Mouse (Mus musculus) limb, embryonic 14.5 days (tissue): ENCODE measurements around the gene Spz1. TPM values are rescaled to one million over a fixed set of nuclear protein-coding genes. Genes with fewer than 3 reads are reported as not detected.

Source experiments
- ATAC-seq: fragments of 200-750 bp; cut with Nextera tagmentation; 2 replicates; pipeline ENCODE4 v1.8.0; 2017; ENCODE audit warnings: low read depth, moderate number of reproducible peaks, moderate TSS enrichment; ENCODE audit not compliant: low FRiP score
- DNase-seq: peaks from one replicate; pipeline ENCODE4 v3.0.0-alpha.2; 2015; ENCODE audit warnings: low spot score
- H3K27ac ChIP-seq: fragments of 300-500 bp; sonication (generic); replicated peaks from 2 replicates; pipeline ENCODE4 v1.5.1; 2014; ENCODE audit warnings: low read depth, mild to moderate bottlenecking, low read length, moderate library complexity, mixed read lengths
- H3K27me3 ChIP-seq: fragments of 300-500 bp; sonication (generic); 2 replicates; pipeline ENCODE4 v1.6.1; 2014; ENCODE audit warnings: low read length, mixed read lengths; ENCODE audit not compliant: control insufficient read depth, insufficient read depth
- H3K36me3 ChIP-seq: fragments of 300-500 bp; sonication (generic); 2 replicates; pipeline ENCODE4 v1.6.1; 2014; ENCODE audit warnings: mild to moderate bottlenecking, low read length, moderate library complexity, mixed read lengths; ENCODE audit not compliant: control insufficient read depth, insufficient read depth
- H3K4me1 ChIP-seq: fragments of 300-500 bp; sonication (generic); 2 replicates; pipeline ENCODE4 v1.6.1; 2014; ENCODE audit warnings: antibody characterized with exemption, low read length, mixed read lengths; ENCODE audit not compliant: control insufficient read depth, insufficient read depth
- H3K4me2 ChIP-seq: fragments of 300-500 bp; sonication (generic); replicated peaks from 2 replicates; pipeline ENCODE4 v1.6.1; 2014; ENCODE audit warnings: low read depth, mild to moderate bottlenecking, low read length, moderate library complexity; ENCODE audit not compliant: severe bottlenecking
- H3K4me3 ChIP-seq: fragments of 300-500 bp; sonication (generic); replicated peaks from 2 replicates; pipeline ENCODE4 v1.5.1; 2014; ENCODE audit warnings: low read length
- H3K9ac ChIP-seq: fragments of 300-500 bp; sonication (generic); 2 replicates; pipeline ENCODE4 v1.6.1; 2014; ENCODE audit warnings: mild to moderate bottlenecking, low read depth, low read length, moderate library complexity; ENCODE audit not compliant: severe bottlenecking
- H3K9me3 ChIP-seq: fragments of 300-500 bp; sonication (generic); 2 replicates; pipeline ENCODE4 v1.6.1; 2016; ENCODE audit warnings: low read length; ENCODE audit not compliant: control insufficient read depth
- POLR2A ChIP-seq: fragments of 200-500 bp; IDR thresholded peaks from 2 replicates; pipeline ENCODE4 v1.8.0; 2012; ENCODE audit warnings: inconsistent platforms, mild to moderate bottlenecking, moderate library complexity, borderline replicate concordance; ENCODE audit not compliant: insufficient read depth, insufficient read length; ENCODE audit errors: extremely low read depth
- WGBS: fragments of 180-500 bp; shearing (Covaris S2); extraction: QIAGEN DNeasy Blood & Tissue Kit; methylation state at CpG from one replicate; pipeline ENCODE4 v1.1.7; 2014; 5-methylcytosine and 5-hydroxymethylcytosine counted together
- polyA plus RNA-seq, 2 experiments: library from polyadenylated mRNA; depleted of rRNA in 1 of 2; stranded (reverse) in 1 of 2; unstranded in 1 of 2; fragments of >200 nt; fragmentation: Nextera tagmentation in 1 of 2; extraction: Ambion mirVana in 1 of 2; gene quantifications; 2 replicates each; pipeline versions ENCODE4 v1.2.1 to v1.2.3; 2012 to 2014

The Spz1 gene
- polyA plus RNA-seq, 2 experiments, result not detected

DNA sequence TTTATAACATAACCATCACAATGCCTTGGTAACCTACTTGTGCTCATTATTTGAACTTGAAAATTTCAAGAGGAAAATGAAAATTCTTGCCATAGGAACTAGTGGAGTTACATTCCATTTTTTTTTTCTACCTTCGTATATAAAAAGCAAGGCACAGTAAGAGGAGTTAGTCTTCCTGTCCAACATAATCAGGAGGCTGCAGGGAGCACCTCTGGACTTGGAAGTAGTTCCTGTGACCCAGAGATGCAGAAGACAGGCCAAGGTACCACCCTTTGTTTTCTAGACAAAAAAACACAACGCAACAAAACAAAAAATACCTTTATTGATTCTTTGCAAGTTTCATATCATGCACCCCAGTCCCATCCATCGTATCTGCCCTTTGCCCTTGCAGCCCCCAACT, 18.9 kb upstream of the Spz1 start:
- no peaks in the 10 kb centered on the region for H3K9me3 ChIP-seq
- H3K27me3 ChIP-seq, result no peaks in the 10 kb centered on the region
- no peaks in the 10 kb centered on the region for H3K36me3 ChIP-seq
- H3K9ac ChIP-seq, result no peak overlapping the region
- H3K4me2 ChIP-seq, result no peak overlapping the region
- H3K4me3 ChIP-seq, result no peak overlapping the region
- 72% methylated on average over 3 of the region's 3 CpGs for WGBS
- DNase-seq (no peak), ATAC-seq (no peak)
- TF ChIP-seq POLR2A, result no peak
- peaks cover 3% of the 10 kb centered on the region; the same call in 1 of the 2 replicates for H3K4me1 ChIP-seq
- H3K27ac ChIP-seq, result no peak overlapping the region

DNA sequence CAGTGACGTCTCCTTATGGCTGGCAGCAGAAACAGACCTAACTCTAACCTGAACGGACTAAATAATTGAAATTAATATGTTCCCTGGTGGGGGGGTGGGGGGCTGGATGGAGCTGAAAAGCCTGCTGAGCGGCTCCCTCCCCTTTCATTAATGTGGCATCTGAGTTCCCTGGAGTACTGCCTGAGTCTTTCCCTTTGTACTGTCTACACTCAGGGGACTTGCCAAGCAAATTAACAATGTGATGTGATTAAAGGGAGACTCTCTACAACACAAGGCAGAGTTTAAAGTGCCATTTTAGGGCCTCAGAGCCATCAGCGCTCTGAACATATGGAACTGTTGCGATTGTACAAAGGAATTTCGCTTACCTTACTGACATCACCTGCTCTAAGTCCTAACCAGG, 18.5 kb upstream of the Spz1 start:
- H3K4me1 ChIP-seq, result peaks cover 3% of the 10 kb centered on the region; the same call in 1 of the 2 replicates
- TF ChIP-seq POLR2A, result no peak
- DNase-seq (no peak), ATAC-seq (no peak)
- H3K4me2 ChIP-seq, result no peak overlapping the region
- H3K27ac ChIP-seq, result no peak overlapping the region
- WGBS, result 24% methylated on average over 6 of the region's 6 CpGs
- no peak overlapping the region for H3K4me3 ChIP-seq
- no peaks in the 10 kb centered on the region for H3K9me3 ChIP-seq
- no peak overlapping the region for H3K9ac ChIP-seq
- H3K27me3 ChIP-seq, result no peaks in the 10 kb centered on the region
- H3K36me3 ChIP-seq, result no peaks in the 10 kb centered on the region

DNA sequence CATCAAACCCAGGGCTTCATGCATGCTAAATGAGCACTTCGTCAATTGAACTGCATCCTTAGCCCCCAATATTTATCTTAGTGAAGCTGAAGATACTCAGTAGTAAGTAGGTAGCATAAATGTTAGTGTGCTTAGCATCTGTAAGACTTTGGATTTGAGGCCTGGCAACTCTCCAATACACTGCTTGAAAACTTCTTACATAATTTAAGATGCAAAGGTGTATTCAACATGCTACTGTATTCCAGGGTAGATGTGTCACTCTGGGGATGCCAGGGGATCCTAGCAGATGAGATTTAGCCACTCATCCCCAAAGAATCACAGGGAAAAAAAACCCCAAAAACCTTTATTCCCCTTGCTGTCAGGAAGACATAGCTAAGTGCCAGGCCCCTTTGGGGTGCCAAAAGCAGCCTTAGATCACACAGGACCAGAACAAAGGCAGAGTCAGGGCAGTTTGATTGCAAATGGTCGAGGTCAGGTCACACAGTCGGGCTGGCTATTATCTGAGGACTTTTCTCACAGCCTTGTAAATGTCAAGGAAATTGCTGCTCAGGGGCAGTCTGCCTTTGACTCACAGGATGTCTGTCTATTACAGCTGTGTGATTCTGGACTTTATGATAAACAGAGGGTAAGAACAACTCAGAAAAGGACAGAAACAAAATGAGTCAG, 17.9 kb upstream of the Spz1 start:
- Histone ChIP-seq H3K27me3 (no peaks in the 10 kb centered on the region), H3K9ac (no peak overlapping the region), H3K27ac (no peak overlapping the region), H3K36me3 (no peaks in the 10 kb centered on the region), H3K4me2 (no peak overlapping the region), H3K9me3 (no peaks in the 10 kb centered on the region), H3K4me1 (peaks cover 3% of the 10 kb centered on the region; the same call in 1 of the 2 replicates), H3K4me3 (no peak overlapping the region)
- no peak for DNase-seq
- no peak for ATAC-seq
- no peak for TF ChIP-seq POLR2A
- WGBS, result 31% methylated on average over 3 of the region's 3 CpGs

DNA sequence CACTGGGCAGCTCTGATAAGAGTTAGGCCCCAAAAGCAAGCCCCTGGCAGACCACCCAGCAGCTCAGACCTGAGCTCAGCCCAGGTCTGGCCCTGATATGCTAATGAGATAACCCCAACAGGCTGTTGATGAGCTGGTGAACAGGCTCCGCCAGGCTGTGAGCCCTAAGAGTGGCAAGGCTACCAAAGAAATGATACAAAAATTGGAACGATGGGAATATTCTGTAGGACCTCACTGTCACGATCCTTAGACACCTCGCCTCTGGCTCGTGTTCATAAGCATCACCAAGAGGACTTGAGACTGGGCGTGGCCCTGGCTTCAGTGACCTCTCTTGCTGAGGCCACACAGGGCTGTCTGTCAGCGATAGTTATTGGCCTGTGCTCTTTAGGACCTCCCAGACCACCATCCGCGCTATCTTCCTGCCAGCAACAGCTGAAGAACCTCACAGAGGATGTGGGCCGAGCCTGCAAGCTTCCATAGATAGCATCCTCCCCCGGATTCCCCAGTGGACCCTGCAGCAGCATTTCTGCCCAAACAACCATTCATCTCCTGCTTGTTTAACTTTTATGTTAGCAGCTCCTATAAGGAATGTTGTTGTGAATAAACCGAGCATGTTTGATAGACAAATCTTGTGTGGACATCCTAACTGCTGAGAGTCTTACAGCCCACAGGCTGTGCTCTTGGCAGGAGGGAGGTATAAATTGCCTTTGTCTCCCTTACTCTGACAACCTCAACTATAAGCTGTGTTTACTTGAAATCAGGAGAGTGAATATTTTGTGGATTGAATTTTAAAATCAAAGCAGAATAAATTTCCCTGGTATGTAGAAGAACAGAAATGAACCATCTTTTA, 17.0 kb upstream of the Spz1 start:
- H3K27ac ChIP-seq, result no peak overlapping the region

DNA sequence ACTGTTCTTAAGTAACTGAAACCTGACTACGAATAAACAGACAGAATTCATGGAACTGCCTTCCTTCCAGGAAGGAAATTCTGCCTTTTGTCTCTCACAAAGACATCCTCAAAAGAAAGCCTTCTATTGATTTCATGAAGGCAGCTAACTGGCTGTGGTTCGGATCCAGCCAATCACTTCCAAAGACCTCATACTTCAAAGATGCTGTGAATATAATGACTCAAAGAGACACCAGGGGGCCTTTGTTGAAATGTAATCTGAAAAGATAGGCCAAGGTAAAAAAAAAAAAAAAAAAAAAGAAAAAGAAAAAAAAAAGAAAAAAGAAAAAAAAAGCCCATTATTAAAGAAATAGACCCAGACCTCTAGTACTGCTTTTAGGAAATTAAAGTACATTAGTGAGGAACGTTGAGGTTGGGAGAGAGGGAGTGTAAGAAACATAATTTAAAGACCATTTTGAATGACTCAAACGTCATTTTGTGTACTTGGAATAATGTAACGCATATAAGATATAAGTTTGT, 16.4 kb upstream of the Spz1 start:
- no peak overlapping the region for H3K4me3 ChIP-seq
- no peak for TF ChIP-seq POLR2A
- DNase-seq (no peak), ATAC-seq (no peak)
- H3K27ac ChIP-seq, result no peak overlapping the region
- no peaks in the 10 kb centered on the region for H3K27me3 ChIP-seq
- 69% methylated on average over 5 of the region's 5 CpGs for WGBS
- no peak overlapping the region for H3K9ac ChIP-seq
- H3K4me1 ChIP-seq, result peaks cover 3% of the 10 kb centered on the region; the same call in 1 of the 2 replicates
- no peaks in the 10 kb centered on the region for H3K36me3 ChIP-seq
- no peaks in the 10 kb centered on the region for H3K9me3 ChIP-seq
- H3K4me2 ChIP-seq, result no peak overlapping the region

More for the DNA sequence above, 17.0 kb upstream of the Spz1 start:
- Histone ChIP-seq H3K36me3 (no peaks in the 10 kb centered on the region), H3K4me2 (no peak overlapping the region), H3K4me1 (peaks cover 3% of the 10 kb centered on the region; the same call in 1 of the 2 replicates), H3K27me3 (no peaks in the 10 kb centered on the region), H3K9ac (no peak overlapping the region), H3K9me3 (no peaks in the 10 kb centered on the region), H3K4me3 (no peak overlapping the region)
- no peak for ATAC-seq
- DNase-seq, result peak; percentile 12
- TF ChIP-seq POLR2A, result no peak
- 40% methylated on average over 12 of the region's 12 CpGs for WGBS
